Mouse (Mus musculus): ENCODE results near the gene Col4a1. TPM values are rescaled to one million over a fixed set of nuclear protein-coding genes. Genes with fewer than 3 reads are reported as not detected.

Gene Col4a1
- polyA plus RNA-seq, 1 experiment from 2014 or later = 130 TPM

GRCm38 (mm10) chr8:11169383-11169782 is 143.2 kb downstream of the Col4a1 start:
- Histone ChIP-seq H3K4me2 (ENCODE audit: low read depth) (no peak overlapping the region), H3K4me3 (ENCODE audit: low read depth, low read length) (no peak overlapping the region), H3K9ac (ENCODE audit: low read length) (no peak overlapping the region), H3K27me3 (ENCODE audit: control insufficient read depth, insufficient read depth, low read length) (no peaks in the 10 kb centered on the region), H3K36me3 (ENCODE audit: control insufficient read depth, insufficient read depth, low read length) (no peaks in the 10 kb centered on the region), H3K27ac (ENCODE audit: low read depth, low read length) (no peak overlapping the region), H3K4me1 (ENCODE audit: control insufficient read depth, insufficient read depth, low read length) (no peaks in the 10 kb centered on the region), H3K9me3 (ENCODE audit: control insufficient read depth, low read length) (no peaks in the 10 kb centered on the region)
- 83% methylated on average over 2 of the region's 2 CpGs for WGBS
- DNase-seq (ENCODE audit: low spot score) = no peak
- ATAC-seq (ENCODE audit: insufficient read depth, low FRiP score, low TSS enrichment) = no peak

DNA sequence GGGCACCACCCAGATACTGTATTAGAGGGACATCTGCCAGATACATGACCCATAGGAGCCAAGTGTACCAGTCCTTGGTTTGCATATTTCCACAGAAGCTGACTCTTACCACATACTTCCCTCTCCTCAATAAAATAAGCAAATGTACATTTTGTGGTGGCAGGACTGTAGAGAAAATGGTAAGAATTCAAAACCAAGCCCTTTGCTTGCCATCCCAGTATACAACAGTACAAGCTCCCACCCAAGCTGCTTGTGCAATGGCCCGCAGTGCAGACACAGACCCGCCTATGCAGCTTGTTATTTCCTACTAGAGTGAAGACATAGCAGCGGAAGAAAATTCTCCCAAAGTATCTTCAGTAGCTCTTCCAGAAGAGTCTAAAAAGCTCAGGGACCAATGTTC is 143.8 kb downstream of the Col4a1 start:
- H3K4me2 ChIP-seq (ENCODE audit: low read depth) = no peak overlapping the region

GRCm38 (mm10) chr8:11167955-11168354 is 144.7 kb downstream of the Col4a1 start:
- H3K27ac ChIP-seq (ENCODE audit: low read depth, low read length) = no peak overlapping the region
- no peaks in the 10 kb centered on the region for H3K9me3 ChIP-seq (ENCODE audit: control insufficient read depth, low read length)
- H3K4me3 ChIP-seq (ENCODE audit: low read depth, low read length) = no peak overlapping the region
- WGBS = 87% methylated on average over 9 of the region's 9 CpGs
- H3K9ac ChIP-seq (ENCODE audit: low read length) = no peak overlapping the region
- H3K36me3 ChIP-seq (ENCODE audit: control insufficient read depth, insufficient read depth, low read length) = no peaks in the 10 kb centered on the region
- no peak for DNase-seq (ENCODE audit: low spot score)
- no peaks in the 10 kb centered on the region for H3K4me1 ChIP-seq (ENCODE audit: control insufficient read depth, insufficient read depth, low read length)
- H3K4me2 ChIP-seq (ENCODE audit: low read depth) = no peak overlapping the region
- H3K27me3 ChIP-seq (ENCODE audit: control insufficient read depth, insufficient read depth, low read length) = no peaks in the 10 kb centered on the region
- ATAC-seq (ENCODE audit: insufficient read depth, low FRiP score, low TSS enrichment) = no peak

More for the DNA sequence above, 143.8 kb downstream of the Col4a1 start:
- Histone ChIP-seq H3K36me3 (ENCODE audit: control insufficient read depth, insufficient read depth, low read length) (no peaks in the 10 kb centered on the region), H3K9ac (ENCODE audit: low read length) (no peak overlapping the region), H3K27ac (ENCODE audit: low read depth, low read length) (no peak overlapping the region), H3K4me3 (ENCODE audit: low read depth, low read length) (no peak overlapping the region), H3K9me3 (ENCODE audit: control insufficient read depth, low read length) (no peaks in the 10 kb centered on the region), H3K4me1 (ENCODE audit: control insufficient read depth, insufficient read depth, low read length) (no peaks in the 10 kb centered on the region), H3K27me3 (ENCODE audit: control insufficient read depth, insufficient read depth, low read length) (no peaks in the 10 kb centered on the region)
- WGBS = 92% methylated on average over 3 of the region's 3 CpGs
- DNase-seq (ENCODE audit: low spot score) (no peak), ATAC-seq (ENCODE audit: insufficient read depth, low FRiP score, low TSS enrichment) (no peak)

DNA sequence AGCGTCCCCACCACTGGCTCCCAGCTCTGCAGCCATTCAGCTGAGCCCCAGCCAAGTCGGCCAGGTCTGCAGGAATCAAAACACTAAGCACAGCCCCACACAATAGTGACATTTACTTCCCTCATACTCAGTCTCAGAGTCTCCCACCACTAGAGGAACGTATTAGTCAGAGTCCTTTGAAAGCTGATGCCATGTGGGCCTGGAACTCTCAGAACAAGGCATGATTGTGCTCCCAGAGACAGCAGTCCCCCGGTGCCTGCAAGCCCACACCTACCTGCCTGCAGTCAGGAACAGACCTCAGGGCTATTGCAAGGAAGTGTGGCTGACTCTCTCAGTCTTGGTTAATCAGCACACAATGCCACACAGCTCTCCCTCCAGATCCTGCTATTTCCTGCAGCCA is 147.0 kb downstream of the Col4a1 start:
- DNase-seq (ENCODE audit: low spot score) (no peak), ATAC-seq (ENCODE audit: insufficient read depth, low FRiP score, low TSS enrichment) (no peak)
- H3K4me3 ChIP-seq (ENCODE audit: low read depth, low read length) = no peak overlapping the region
- H3K4me2 ChIP-seq (ENCODE audit: low read depth) = no peak overlapping the region
- 33% methylated on average over 4 of the region's 4 CpGs for WGBS
- no peaks in the 10 kb centered on the region for H3K36me3 ChIP-seq (ENCODE audit: control insufficient read depth, insufficient read depth, low read length)
- no peak overlapping the region for H3K9ac ChIP-seq (ENCODE audit: low read length)
- no peaks in the 10 kb centered on the region for H3K4me1 ChIP-seq (ENCODE audit: control insufficient read depth, insufficient read depth, low read length)
- H3K9me3 ChIP-seq (ENCODE audit: control insufficient read depth, low read length) = no peaks in the 10 kb centered on the region
- no peaks in the 10 kb centered on the region for H3K27me3 ChIP-seq (ENCODE audit: control insufficient read depth, insufficient read depth, low read length)
- no peak overlapping the region for H3K27ac ChIP-seq (ENCODE audit: low read depth, low read length)

GRCm38 (mm10) chr8:11156319-11156692 is 156.3 kb downstream of the Col4a1 start:
- no peak overlapping the region for H3K4me2 ChIP-seq (ENCODE audit: low read depth)
- WGBS = 96% methylated on average over 2 of the region's 2 CpGs
- H3K4me1 ChIP-seq (ENCODE audit: control insufficient read depth, insufficient read depth, low read length) = no peaks in the 10 kb centered on the region
- no peaks in the 10 kb centered on the region for H3K9me3 ChIP-seq (ENCODE audit: control insufficient read depth, low read length)
- DNase-seq (ENCODE audit: low spot score) (no peak), ATAC-seq (ENCODE audit: insufficient read depth, low FRiP score, low TSS enrichment) (no peak)
- H3K4me3 ChIP-seq (ENCODE audit: low read depth, low read length) = no peak overlapping the region
- H3K36me3 ChIP-seq (ENCODE audit: control insufficient read depth, insufficient read depth, low read length) = no peaks in the 10 kb centered on the region
- no peak overlapping the region for H3K27ac ChIP-seq (ENCODE audit: low read depth, low read length)
- no peak overlapping the region for H3K9ac ChIP-seq (ENCODE audit: low read length)
- H3K27me3 ChIP-seq (ENCODE audit: control insufficient read depth, insufficient read depth, low read length) = no peaks in the 10 kb centered on the region

DNA sequence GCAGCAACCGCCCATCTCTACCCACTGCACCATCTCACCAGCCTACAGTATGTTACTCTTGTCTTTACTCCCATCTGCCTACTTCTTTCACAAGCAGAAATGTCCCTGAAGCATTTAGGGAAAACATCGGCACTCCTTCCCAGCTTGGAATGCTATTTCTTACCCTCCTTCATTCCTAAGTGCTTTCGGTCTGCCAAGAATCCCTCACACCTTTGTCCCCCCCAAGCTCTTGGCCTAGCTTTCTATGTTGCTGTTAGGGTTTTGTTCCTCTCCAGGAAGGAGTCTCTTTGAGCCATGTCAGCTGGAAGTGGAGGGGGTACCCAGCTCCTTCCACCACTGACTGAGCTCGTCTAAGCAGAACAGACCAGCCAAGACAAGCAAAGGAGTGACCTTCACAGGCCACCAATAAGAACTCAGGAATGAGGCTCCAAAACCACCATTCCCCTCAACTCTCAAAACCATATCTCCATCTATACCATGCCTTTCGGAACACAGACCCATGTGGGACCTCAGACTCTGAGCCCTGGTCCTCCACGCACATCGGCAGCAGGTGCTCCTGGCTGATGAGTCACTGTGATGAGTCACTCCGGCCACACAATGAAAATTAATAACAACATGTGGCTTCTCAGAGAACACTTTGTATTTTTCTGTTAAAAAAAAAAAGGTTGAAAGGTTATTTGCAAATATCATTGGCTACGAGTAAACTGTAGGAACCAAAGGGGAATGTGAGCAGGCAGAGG is 156.9 kb downstream of the Col4a1 start:
- DNase-seq (ENCODE audit: low spot score) (no peak), ATAC-seq (ENCODE audit: insufficient read depth, low FRiP score, low TSS enrichment) (no peak)
- WGBS = 91% methylated on average over 9 of the region's 9 CpGs
- Histone ChIP-seq H3K9me3 (ENCODE audit: control insufficient read depth, low read length) (no peaks in the 10 kb centered on the region), H3K27me3 (ENCODE audit: control insufficient read depth, insufficient read depth, low read length) (no peaks in the 10 kb centered on the region), H3K9ac (ENCODE audit: low read length) (no peak overlapping the region), H3K4me1 (ENCODE audit: control insufficient read depth, insufficient read depth, low read length) (no peaks in the 10 kb centered on the region), H3K4me3 (ENCODE audit: low read depth, low read length) (no peak overlapping the region), H3K36me3 (ENCODE audit: control insufficient read depth, insufficient read depth, low read length) (no peaks in the 10 kb centered on the region), H3K4me2 (ENCODE audit: low read depth) (no peak overlapping the region), H3K27ac (ENCODE audit: low read depth, low read length) (no peak overlapping the region)

DNA sequence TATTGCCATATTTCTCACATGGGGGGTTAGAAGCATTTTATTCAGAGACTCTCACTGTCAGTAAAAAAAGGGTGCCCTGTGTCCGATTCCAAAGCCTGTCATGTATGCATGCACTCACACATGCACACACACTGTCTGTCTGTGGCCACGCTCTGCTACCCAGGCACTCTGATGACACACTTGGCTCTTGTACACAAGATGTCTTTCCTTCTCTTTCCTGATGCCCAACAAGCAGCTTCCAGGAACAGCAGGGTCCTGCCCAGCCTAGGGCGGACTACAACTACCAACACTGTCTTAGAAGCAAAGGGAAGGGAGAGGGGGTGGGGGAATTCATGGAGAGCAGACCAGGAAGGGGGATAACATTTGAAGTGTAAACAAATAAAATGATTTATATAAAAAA is 162.4 kb downstream of the Col4a1 start:
- Histone ChIP-seq H3K27ac (ENCODE audit: low read depth, low read length) (no peak overlapping the region), H3K27me3 (ENCODE audit: control insufficient read depth, insufficient read depth, low read length) (no peaks in the 10 kb centered on the region), H3K4me3 (ENCODE audit: low read depth, low read length) (no peak overlapping the region), H3K9me3 (ENCODE audit: control insufficient read depth, low read length) (no peaks in the 10 kb centered on the region), H3K4me1 (ENCODE audit: control insufficient read depth, insufficient read depth, low read length) (no peaks in the 10 kb centered on the region), H3K4me2 (ENCODE audit: low read depth) (no peak overlapping the region), H3K36me3 (ENCODE audit: control insufficient read depth, insufficient read depth, low read length) (no peaks in the 10 kb centered on the region), H3K9ac (ENCODE audit: low read length) (no peak overlapping the region)
- no peak for ATAC-seq (ENCODE audit: insufficient read depth, low FRiP score, low TSS enrichment)
- 91% methylated on average over 3 of the region's 3 CpGs for WGBS
- DNase-seq (ENCODE audit: low spot score) = no peak

GRCm38 (mm10) chr8:11149201-11149810 is 163.3 kb downstream of the Col4a1 start:
- H3K36me3 ChIP-seq (ENCODE audit: control insufficient read depth, insufficient read depth, low read length) = no peaks in the 10 kb centered on the region
- no peak overlapping the region for H3K9ac ChIP-seq (ENCODE audit: low read length)
- DNase-seq (ENCODE audit: low spot score) (no peak), ATAC-seq (ENCODE audit: insufficient read depth, low FRiP score, low TSS enrichment) (no peak)
- no peaks in the 10 kb centered on the region for H3K9me3 ChIP-seq (ENCODE audit: control insufficient read depth, low read length)
- H3K4me1 ChIP-seq (ENCODE audit: control insufficient read depth, insufficient read depth, low read length) = no peaks in the 10 kb centered on the region
- no peak overlapping the region for H3K4me2 ChIP-seq (ENCODE audit: low read depth)
- WGBS = 91% methylated on average over 9 of the region's 9 CpGs
- H3K27ac ChIP-seq (ENCODE audit: low read depth, low read length) = no peak overlapping the region
- H3K4me3 ChIP-seq (ENCODE audit: low read depth, low read length) = no peak overlapping the region
- H3K27me3 ChIP-seq (ENCODE audit: control insufficient read depth, insufficient read depth, low read length) = no peaks in the 10 kb centered on the region

DNA sequence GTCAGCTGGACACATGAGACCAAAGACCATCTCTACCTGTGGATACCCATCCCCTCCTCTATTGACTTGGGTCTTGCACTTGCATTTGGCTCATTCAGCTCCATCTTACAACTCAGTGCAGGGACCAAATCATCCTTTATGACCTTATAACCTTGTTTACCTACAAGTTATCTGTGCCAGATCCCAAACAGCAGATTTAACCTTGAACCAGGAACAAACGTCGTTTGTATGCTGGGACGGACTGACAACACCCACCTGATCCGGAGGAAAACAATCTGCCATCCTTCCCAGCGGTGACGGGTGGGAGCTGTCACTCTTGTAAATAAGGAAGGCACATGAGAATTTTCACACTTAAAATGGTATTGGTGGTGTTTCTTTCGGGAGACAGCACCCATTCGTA is 163.8 kb downstream of the Col4a1 start:
- Histone ChIP-seq H3K36me3 (ENCODE audit: control insufficient read depth, insufficient read depth, low read length) (no peaks in the 10 kb centered on the region), H3K9me3 (ENCODE audit: control insufficient read depth, low read length) (no peaks in the 10 kb centered on the region), H3K4me2 (ENCODE audit: low read depth) (no peak overlapping the region), H3K9ac (ENCODE audit: low read length) (no peak overlapping the region), H3K27ac (ENCODE audit: low read depth, low read length) (no peak overlapping the region), H3K4me1 (ENCODE audit: control insufficient read depth, insufficient read depth, low read length) (no peaks in the 10 kb centered on the region), H3K4me3 (ENCODE audit: low read depth, low read length) (no peak overlapping the region), H3K27me3 (ENCODE audit: control insufficient read depth, insufficient read depth, low read length) (no peaks in the 10 kb centered on the region)
- 90% methylated on average over 8 of the region's 8 CpGs for WGBS
- DNase-seq (ENCODE audit: low spot score) (no peak), ATAC-seq (ENCODE audit: insufficient read depth, low FRiP score, low TSS enrichment) (no peak)

Measured in neural tube, embryonic 11.5 days (tissue).